Mouse (Mus musculus) liver, embryonic 14.5 days (tissue): Measurements from ENCODE around the gene Sowahc. TPM values are rescaled to one million over a fixed set of nuclear protein-coding genes. Genes with fewer than 3 reads are reported as not detected.

ENCODE experiments used
- ATAC-seq: fragments of 200-750 bp; cut with Nextera tagmentation; 2 replicates; pipeline ENCODE4 v1.8.0; 2017; ENCODE audit warnings: moderate number of reproducible peaks, mild to moderate bottlenecking, moderate library complexity; ENCODE audit not compliant: insufficient read depth
- DNase-seq, 3 experiments: peaks; one replicate each; pipeline ENCODE4 v3.0.0-alpha.2; 2012 to 2013; ENCODE audit warnings: low read depth in 3 of 3, low spot score in 3 of 3
- H3K27ac ChIP-seq: fragments of 300-500 bp; sonication (generic); 2 replicates; pipeline ENCODE4 v1.5.1; 2014; ENCODE audit warnings: moderate library complexity, mild to moderate bottlenecking, control low read depth, inconsistent platforms
- H3K27me3 ChIP-seq: fragments of 300-500 bp; sonication (generic); 2 replicates; pipeline ENCODE4 v1.6.1; 2014; ENCODE audit warnings: mild to moderate bottlenecking, low read length, moderate library complexity; ENCODE audit not compliant: control insufficient read depth, insufficient read depth
- H3K36me3 ChIP-seq: fragments of 300-500 bp; sonication (generic); replicated peaks from 2 replicates; pipeline ENCODE4 v1.6.1; 2014; ENCODE audit warnings: low read depth; ENCODE audit not compliant: control insufficient read depth, insufficient read depth
- H3K4me1 ChIP-seq, 2 experiments: fragments of 200-500 bp in 1 of 2; fragments of 300-500 bp in 1 of 2; sonication (generic) in 1 of 2; replicated peaks; 2 replicates each; pipeline ENCODE4 v1.6.1; 2012 to 2014; ENCODE audit warnings: antibody characterized with exemption in 1 of 2, inconsistent platforms in 1 of 2, low read length in 1 of 2; ENCODE audit not compliant: control insufficient read depth in 2 of 2, insufficient read depth in 2 of 2
- H3K4me2 ChIP-seq: fragments of 300-500 bp; sonication (generic); 2 replicates; pipeline ENCODE4 v1.6.1; 2014; ENCODE audit warnings: low read depth, mild to moderate bottlenecking, control low read depth, moderate library complexity
- H3K4me3 ChIP-seq, 2 experiments: fragments of 200-500 bp in 1 of 2; fragments of 300-500 bp in 1 of 2; sonication (generic) in 1 of 2; 2 replicates each; pipeline ENCODE4 v1.5.1; 2012 to 2014; ENCODE audit warnings: low read depth in 2 of 2, low read length in 2 of 2, mild to moderate bottlenecking in 2 of 2, control low read depth in 1 of 2, inconsistent platforms in 1 of 2, moderate library complexity in 1 of 2; ENCODE audit not compliant: insufficient read depth in 1 of 2
- H3K9ac ChIP-seq: fragments of 300-500 bp; sonication (generic); replicated peaks from 2 replicates; pipeline ENCODE4 v1.6.1; 2014; ENCODE audit warnings: mild to moderate bottlenecking, control low read depth, moderate library complexity
- H3K9me3 ChIP-seq: fragments of 300-500 bp; sonication (generic); 2 replicates; pipeline ENCODE4 v1.6.1; 2016; ENCODE audit warnings: low read length, mixed read lengths; ENCODE audit not compliant: control insufficient read depth
- CTCF ChIP-seq: IDR thresholded peaks from 2 replicates; pipeline ENCODE4 v1.5.1; 2016; ENCODE audit warnings: antibody characterized with exemption, low read depth, control low read depth
- EP300 ChIP-seq: IDR thresholded peaks from 2 replicates; pipeline ENCODE4 v1.6.1; 2016; ENCODE audit warnings: antibody characterized with exemption, low read depth
- WGBS: fragments of 180-500 bp; shearing (Covaris S2); extraction: QIAGEN DNeasy Blood & Tissue Kit; methylation state at CpG from one replicate; pipeline ENCODE4 v1.1.7; 2014; ENCODE audit not compliant: insufficient replicate concordance; 5-methylcytosine and 5-hydroxymethylcytosine counted together
- polyA plus RNA-seq, 2 experiments: library from polyadenylated mRNA; depleted of rRNA in 1 of 2; stranded (reverse) in 1 of 2; unstranded in 1 of 2; fragments of >200 nt; fragmentation: Nextera tagmentation in 1 of 2; extraction: Ambion mirVana in 1 of 2; gene quantifications; 2 replicates each; pipeline versions ENCODE4 v1.2.1 to v1.2.3; 2012 to 2014

Sowahc gene
- polyA plus RNA-seq, 2 experiments, result 0.95 to 1.1 TPM

GRCm38 (mm10) chr10:59223890-59224289 is 2.1 kb downstream of the Sowahc start:
- H3K27ac ChIP-seq, result no peak overlapping the region
- DNase-seq (no peak), ATAC-seq (no peak)
- H3K4me3 ChIP-seq, result no peak overlapping the region; a peak in 1 of 4 replicates
- no peak overlapping the region for H3K9ac ChIP-seq
- no peaks in the 10 kb centered on the region for H3K4me1 ChIP-seq
- no peak for TF ChIP-seq CTCF
- no peak for TF ChIP-seq EP300
- 76% methylated on average over 4 of the region's 4 CpGs for WGBS
- H3K27me3 ChIP-seq, result peaks cover 47% of the 10 kb centered on the region
- H3K9me3 ChIP-seq, result no peaks in the 10 kb centered on the region
- no peaks in the 10 kb centered on the region for H3K36me3 ChIP-seq
- peak overlapping the region; percentile 80 for H3K4me2 ChIP-seq

- Histone ChIP-seq H3K36me3 (no peaks in the 10 kb centered on the region), H3K4me2 (no peak overlapping the region), H3K27ac (no peak overlapping the region), H3K4me3 (no peak overlapping the region), H3K9me3 (no peaks in the 10 kb centered on the region), H3K9ac (no peak overlapping the region), H3K4me1 (no peaks in the 10 kb centered on the region), H3K27me3 (peaks cover 43% of the 10 kb centered on the region)
- ATAC-seq (no peak), DNase-seq (no peak)
- no peak for TF ChIP-seq EP300
- TF ChIP-seq CTCF, result no peak
- WGBS, result 53% methylated on average over 2 of the region's 2 CpGs
Measured at GRCm38 (mm10) chr10:59225137-59225536, 3.4 kb downstream of the Sowahc start.

GRCm38 (mm10) chr10:59229205-59229820 is 7.6 kb downstream of the Sowahc start:
- no peak overlapping the region for H3K4me2 ChIP-seq
- H3K27ac ChIP-seq, result no peak overlapping the region
- peaks cover 8% of the 10 kb centered on the region for H3K27me3 ChIP-seq
- H3K36me3 ChIP-seq, result no peaks in the 10 kb centered on the region
- H3K4me1 ChIP-seq, result no peaks in the 10 kb centered on the region
- ATAC-seq (no peak), DNase-seq (no peak)
- no peaks in the 10 kb centered on the region for H3K9me3 ChIP-seq
- WGBS, result 50% methylated on average over 4 of the region's 4 CpGs
- H3K9ac ChIP-seq, result no peak overlapping the region
- TF ChIP-seq CTCF (no peak), EP300 (no peak)
- H3K4me3 ChIP-seq, result no peak overlapping the region

- no peak for TF ChIP-seq EP300
- TF ChIP-seq CTCF, result no peak
- no peak overlapping the region for H3K4me2 ChIP-seq
- H3K9ac ChIP-seq, result no peak overlapping the region
- DNase-seq, result no peak
- 75% methylated on average over 2 of the region's 2 CpGs for WGBS
- H3K4me3 ChIP-seq, result no peak overlapping the region
- H3K4me1 ChIP-seq, result no peaks in the 10 kb centered on the region
- H3K27me3 ChIP-seq, result no peaks in the 10 kb centered on the region
- no peaks in the 10 kb centered on the region for H3K9me3 ChIP-seq
- ATAC-seq, result no peak
- H3K27ac ChIP-seq, result no peak overlapping the region
- no peaks in the 10 kb centered on the region for H3K36me3 ChIP-seq
Measured at GRCm38 (mm10) chr10:59235227-59235626, 13.5 kb downstream of the Sowahc start.

- Histone ChIP-seq H3K4me2 (no peak overlapping the region), H3K9me3 (no peaks in the 10 kb centered on the region), H3K4me1 (no peaks in the 10 kb centered on the region), H3K36me3 (no peaks in the 10 kb centered on the region), H3K27me3 (no peaks in the 10 kb centered on the region), H3K4me3 (no peak overlapping the region), H3K9ac (no peak overlapping the region), H3K27ac (no peak overlapping the region)
- DNase-seq, result no peak
- TF ChIP-seq CTCF (no peak), EP300 (no peak)
- ATAC-seq, result no peak
- 39% methylated on average over 4 of the region's 4 CpGs for WGBS
Measured at GRCm38 (mm10) chr10:59235847-59236246, 14.1 kb downstream of the Sowahc start.
